Mouse (Mus musculus) cerebellum, postnatal 4 days (tissue): ENCODE measurements around the gene Ccl20.

ENCODE experiments used
- DNase-seq, 2 experiments: peaks; one replicate each; pipeline ENCODE4 v3.0.0; 2022; ENCODE audit warnings: low spot score in 2 of 2, mixed read lengths in 1 of 2

Gene Ccl20

DNA sequence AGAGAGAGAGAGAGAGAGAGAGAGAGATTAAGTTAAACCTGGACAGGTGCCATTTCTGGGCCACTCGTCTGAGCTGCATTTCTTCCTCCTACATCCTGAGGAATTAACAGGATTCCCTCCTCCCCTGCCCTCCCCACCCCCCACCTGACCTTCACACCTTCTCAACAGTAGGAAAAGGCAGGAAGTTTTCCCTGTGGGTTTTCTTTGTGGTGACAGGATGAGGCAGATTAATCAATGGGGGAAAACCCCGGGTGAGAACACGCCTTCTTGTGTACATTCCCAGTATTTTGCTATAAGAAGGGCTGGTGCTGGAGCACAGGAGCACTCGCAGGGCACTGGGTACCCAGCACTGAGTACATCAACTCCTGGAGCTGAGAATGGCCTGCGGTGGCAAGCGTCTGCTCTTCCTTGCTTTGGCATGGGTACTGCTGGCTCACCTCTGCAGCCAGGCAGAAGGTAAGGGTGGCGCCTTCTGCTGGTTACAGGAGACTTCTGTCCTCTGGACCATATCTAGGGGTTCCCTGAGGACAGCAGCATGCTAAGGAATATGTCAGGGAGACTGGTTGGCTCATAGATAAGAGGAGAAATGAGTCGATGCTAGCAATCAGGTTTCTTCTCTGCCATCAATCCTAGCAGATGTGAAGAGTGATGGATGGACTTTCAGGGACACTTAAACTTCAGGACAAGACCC lies at the start of gene Ccl20:
TSS of gene Ccl20 (plus strand) at position 320 of the 691 bp plus-strand sequence.
- DNase-seq: no peak

DNA sequence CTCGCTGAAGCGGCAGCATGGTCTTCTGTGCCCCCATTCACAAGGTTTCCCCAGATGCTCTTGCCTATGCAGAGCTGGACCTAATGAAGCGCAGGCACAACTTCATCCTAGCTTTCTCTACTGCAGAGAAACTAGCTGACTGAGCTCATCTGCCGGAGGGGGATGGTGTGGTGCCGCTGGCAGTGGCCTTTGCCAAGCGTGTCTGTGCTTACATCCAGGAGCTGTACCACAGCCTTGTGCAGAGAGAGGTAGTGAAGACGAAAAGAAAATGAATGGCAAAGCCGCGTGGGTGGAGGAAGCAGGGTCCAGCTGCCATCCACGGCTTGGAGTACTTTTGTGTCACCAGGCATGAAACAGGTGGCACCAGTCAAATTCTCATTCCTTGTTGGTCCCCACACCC lies 49.4 kb upstream of the Ccl20 start:
- DNase-seq: no peak

DNA sequence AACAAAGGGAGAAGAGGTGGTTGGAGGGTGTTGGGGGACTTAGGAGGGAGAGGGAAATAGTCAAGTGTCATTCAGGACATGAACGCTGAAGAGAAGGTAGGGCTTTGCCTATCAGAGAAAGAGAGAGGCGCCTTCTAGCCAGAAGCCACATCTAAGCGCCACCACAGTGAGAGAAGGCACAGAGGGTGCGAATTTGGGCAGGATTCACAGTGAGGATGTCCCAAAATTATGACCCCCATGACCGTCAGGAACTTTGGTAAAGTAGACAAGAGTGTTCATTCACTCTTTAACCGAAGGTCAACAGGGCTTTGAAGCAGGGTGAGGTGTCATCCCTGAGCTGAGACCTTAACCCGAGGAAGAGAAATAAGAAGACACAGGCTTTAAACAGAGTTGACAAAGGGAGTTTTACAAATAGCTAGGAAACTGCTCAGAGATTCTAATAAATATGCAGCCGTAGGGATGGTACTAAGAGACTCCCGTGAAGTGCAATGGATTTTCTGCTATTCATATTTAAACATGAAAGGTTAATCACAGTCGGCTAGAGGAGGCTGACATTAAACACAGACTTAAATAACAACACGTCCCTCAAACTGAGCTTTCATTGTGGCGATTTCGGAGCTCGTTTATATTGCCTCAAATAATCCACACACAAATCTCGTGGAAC lies 40.9 kb upstream of the Ccl20 start:
- DNase-seq: no peak

DNA sequence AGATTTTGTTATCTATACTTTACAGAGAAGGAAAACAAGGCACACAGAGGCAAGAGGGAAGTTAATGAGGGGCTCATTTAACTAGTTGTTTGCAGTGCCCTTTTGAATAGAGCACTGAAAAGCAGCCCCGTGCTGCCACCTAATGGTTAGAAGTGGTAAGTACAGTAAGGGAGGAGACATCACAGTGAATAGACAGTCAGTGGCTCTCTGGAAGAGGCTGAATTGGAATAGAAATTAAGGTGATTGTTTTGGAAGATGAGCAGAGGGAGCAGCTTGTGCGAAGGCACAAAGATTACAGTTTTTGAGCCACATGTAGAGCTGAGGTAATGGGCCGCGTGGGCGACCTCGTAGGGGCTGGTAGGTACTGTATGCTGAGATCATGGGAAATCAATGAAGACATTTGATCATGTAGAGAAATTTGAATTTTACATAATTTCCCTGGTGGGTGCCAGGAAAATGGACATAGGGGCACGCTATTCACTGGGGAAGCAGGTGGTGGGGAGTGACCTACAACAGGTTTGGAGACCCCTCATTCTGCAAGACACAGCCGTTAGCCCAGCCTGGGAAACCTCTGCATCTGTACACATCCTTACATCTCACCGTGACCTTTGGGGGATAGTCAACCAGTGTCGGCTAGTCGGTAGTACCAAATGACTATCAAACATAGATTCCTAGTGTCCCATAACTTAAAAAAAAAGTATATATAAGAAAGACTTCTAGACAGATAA lies 40.2 kb upstream of the Ccl20 start:
- DNase-seq: peak in 1 of 2 experiments; percentile 51

- DNase-seq: no peak
Measured at GRCm38 (mm10) chr1:83077016-83077415, 39.5 kb upstream of the Ccl20 start.

- no peak for DNase-seq
Measured at GRCm38 (mm10) chr1:83084790-83085189, 31.8 kb upstream of the Ccl20 start.

GRCm38 (mm10) chr1:83091268-83091667 lies 25.3 kb upstream of the Ccl20 start:
- no peak for DNase-seq

DNA sequence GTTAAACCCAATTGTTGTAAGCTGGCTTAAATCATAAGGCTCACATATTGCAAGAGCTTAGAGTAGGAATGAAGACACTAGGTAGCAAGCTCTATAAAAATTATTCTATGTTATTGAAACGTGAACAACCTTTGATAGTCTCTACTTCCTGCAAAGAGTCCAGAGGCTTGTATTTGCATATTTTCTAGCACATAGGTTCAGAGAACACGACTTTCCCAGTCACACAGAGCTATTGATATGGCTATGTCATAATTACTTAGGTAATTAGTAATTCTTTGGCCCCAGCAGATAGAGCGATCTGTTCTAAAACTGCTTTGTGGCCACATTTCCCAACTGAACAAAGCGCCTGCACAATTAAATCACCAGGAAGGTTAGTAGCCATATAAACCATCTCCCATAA lies 19.6 kb upstream of the Ccl20 start:
- no peak for DNase-seq

GRCm38 (mm10) chr1:83099160-83099559 lies 17.4 kb upstream of the Ccl20 start:
- DNase-seq: no peak

DNA sequence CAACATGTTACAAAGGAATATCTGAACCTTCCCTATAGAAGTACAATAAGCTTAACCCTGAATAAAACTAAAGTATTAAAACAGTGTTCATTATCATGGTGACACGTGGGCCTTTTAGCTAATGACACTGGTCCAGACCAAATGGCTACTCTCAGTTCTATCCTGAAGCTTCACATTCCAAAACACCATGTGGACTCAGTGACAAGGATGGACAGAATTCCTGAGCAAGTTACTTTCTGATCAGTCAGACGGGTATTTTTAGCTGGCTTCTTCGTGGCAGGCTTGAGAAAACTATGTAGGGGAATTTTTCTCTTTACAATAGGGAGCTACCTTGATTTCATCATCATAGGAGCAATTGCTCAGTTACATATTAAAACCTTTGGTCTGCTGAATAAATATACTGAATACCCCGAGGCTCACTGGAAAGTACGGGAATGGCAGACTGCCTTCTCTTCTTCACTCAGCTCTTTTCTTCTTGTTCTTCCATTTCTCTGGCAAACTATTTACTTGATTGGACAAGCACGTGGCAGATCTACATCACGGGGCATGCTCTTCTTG lies 16.9 kb upstream of the Ccl20 start:
- DNase-seq: no peak

DNA sequence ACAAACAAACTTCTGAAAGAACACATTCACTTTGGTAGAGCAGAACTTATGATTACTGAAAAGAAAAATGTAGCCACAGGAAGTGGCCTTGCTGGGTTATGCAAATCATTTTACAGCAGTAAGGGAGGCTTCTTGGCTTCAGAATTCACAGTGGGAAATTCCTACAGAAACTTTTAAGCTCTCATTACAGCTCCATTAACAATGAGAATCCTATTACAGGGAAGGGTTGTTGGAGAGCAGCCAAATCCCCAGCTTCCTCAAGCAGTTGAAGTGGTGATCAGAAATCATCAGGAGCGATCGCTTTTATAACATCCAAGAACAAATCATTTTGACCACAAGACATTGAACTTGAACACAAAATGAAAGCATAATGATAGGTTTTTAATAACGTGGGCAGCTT lies 14.7 kb upstream of the Ccl20 start:
- DNase-seq: no peak

DNA sequence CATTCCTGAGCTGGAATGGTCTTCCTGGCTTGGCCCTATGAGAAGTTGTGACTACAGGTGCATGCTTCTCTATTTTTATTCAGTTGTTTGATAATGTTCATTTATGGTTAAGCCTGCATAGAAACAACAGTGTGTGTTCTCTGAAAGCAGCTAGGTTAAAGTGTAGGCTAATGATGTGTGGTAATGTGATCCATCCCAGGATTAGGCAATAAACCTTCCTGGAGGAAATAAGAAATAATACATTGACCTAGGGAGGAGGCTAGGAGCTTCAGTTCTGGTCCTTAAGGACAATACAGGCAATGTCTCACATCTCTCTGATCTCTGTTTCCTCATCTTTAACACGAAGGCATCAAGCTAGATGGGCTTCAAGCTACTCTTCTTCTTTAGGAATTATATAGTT lies 11.1 kb upstream of the Ccl20 start:
- no peak for DNase-seq

- DNase-seq: no peak
Measured at GRCm38 (mm10) chr1:83107410-83107978, 9.1 kb upstream of the Ccl20 start.

DNA sequence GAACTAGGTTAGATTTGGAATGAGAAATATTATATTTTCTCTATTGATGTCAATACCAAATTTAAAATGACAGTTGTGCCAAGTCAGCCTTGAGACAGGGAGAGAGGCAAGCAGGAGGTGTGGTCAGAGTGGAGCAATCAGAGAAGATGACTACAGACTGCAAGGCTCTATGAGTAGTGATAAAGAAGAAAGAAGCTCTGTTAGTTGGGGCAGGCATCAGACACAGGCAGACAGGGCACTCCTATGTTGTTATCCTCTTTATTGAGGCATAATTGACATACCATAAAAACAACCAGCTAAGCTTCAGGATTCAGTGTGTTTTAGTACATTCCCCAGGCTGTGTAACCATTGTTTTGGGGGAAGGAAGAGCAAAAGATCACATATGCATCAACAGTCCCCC lies 5.6 kb upstream of the Ccl20 start:
- no peak for DNase-seq

GRCm38 (mm10) chr1:83111726-83112125 lies 4.8 kb upstream of the Ccl20 start:
- DNase-seq: no peak

DNA sequence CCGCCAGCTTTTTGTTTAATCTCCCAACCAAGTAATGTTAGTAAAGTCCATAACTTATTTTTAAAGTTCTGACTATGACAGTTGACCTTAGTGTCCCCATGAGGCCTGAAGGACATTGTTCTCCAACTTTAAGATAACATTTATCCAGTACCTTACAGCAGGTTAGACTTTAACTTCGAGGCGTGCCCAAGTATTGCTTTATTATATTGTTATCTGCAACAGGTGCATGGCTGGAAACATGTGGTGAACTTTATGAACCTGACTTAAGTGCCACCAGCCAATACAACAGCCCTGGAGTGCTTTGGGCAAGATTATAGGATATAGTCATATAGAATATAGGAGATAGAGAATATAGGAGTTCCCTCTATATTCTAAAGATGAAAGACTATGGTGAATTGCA lies 651 bp downstream of the Ccl20 start:
- DNase-seq: no peak

DNA sequence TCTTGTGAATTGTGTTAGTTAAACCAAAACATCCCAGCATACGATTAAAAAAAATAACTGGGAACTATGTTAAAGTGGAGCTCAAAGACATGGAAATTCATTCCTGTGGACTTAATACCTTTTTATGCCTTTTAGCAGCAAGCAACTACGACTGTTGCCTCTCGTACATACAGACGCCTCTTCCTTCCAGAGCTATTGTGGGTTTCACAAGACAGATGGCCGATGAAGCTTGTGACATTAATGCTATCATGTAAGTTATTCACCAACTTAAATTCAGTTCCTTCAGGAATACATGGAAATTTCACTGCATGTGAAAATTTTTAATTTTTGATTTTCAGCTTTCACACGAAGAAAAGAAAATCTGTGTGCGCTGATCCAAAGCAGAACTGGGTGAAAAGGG lies 1.1 kb downstream of the Ccl20 start:
- no peak for DNase-seq

DNA sequence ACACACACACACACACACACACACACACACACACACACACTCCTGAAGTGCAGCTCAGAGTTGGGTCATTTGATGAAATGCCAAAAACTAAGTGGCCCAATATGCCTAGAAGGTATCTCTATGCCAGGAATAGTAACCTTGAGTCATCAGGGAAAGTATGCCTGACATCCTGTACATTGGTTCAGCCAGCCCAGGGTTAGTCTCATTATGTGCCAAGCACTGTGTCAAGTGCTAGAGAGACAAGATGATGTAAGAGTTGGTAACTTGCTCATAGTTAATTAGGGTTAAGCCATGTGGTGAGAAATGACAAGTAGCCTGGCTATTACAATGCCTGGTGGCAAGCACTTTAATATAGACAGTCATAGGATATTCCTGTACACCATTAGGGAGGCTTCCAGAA lies 3.3 kb downstream of the Ccl20 start:
- no peak for DNase-seq

GRCm38 (mm10) chr1:83120312-83120711 lies 3.7 kb downstream of the Ccl20 start:
- no peak for DNase-seq

- DNase-seq: no peak
Measured at GRCm38 (mm10) chr1:83123201-83123600, 6.6 kb downstream of the Ccl20 start.

GRCm38 (mm10) chr1:83135829-83136228 lies 19.3 kb downstream of the Ccl20 start:
- DNase-seq: no peak

DNA sequence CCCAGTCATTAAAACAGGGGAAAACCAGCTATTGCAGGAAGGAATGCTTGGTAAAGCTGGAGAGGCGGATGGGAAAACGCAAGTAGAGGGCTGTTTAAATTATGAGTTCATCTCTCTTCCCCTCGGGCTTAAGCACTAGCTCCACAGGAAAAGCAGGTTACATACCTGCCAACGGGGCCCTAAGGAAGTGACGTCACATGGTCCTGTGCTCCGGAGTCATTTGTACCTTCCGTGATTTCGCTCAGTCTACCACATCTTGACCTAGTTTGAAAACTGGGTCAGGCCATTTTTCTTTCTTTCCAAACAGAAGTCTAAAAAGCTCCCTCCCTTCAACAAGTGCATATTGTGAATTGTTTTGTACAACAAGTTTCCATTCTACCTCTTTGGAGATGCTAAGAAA lies 21.3 kb downstream of the Ccl20 start:
- DNase-seq: no peak
